11 mouse cellular contexts compared by ENCODE assay signal in the genomic region with DNA sequence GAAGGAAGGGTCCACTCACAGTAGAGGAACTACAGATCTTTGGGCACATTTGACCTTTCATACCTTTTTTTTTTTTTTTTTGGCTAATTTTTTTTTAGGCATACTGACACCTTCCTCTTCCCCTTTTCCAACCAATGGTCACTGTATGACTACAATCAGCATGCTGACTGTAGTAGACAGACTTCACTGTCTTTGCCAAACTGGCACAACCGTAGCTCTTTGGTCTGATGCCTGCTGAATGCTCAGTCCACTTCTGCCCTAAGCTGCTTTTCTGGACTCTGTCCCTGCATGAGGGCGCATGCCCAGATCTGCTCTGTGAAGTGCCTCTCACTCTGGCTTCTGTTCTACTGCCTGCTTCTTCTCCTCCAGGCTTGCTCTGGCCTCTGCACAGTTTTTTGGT. TPM values are rescaled to one million over a fixed set of nuclear protein-coding genes. Genes with fewer than 3 reads are reported as not detected.
DNase-seq lines count a peak whose midpoint lies in the region; ATAC-seq and TF ChIP-seq lines count a peak whose summit lies in the region.
"Had no signal": no experiment of that assay in that cellular context is flagged by ENCODE, and none has a peak within 500 bp of the region (broad histone marks: within the 10 kb centered on the region; RNA-seq: fewer than 3 reads in every experiment).

No protein-coding gene starts in this region.

- H3K4me2 ChIP-seq in midbrain, postnatal 0 days (ENCODE audit: low read depth, low read length, poor library complexity, severe bottlenecking) = no peak overlapping the region
- H3K4me2 ChIP-seq: limb, embryonic 15.5 days; midbrain, embryonic 11.5 days had no signal

- ATAC-seq in midbrain, postnatal 0 days (ENCODE audit: low FRiP score) = peak; percentile 69; the same call in 1 of the 2 replicates
- ATAC-seq: inflammation-experienced regulatory T-cells, adult 6 months had no signal

- H3K9ac ChIP-seq in midbrain, postnatal 0 days (replicated peaks; ENCODE audit: low read length, poor library complexity, severe bottlenecking) = no peak overlapping the region
- H3K9ac ChIP-seq: limb, embryonic 15.5 days had no signal

- DNase-seq in gastrocnemius, adult 2 months = peak; percentile 82
- no peak for DNase-seq in gastrocnemius, postnatal 4 days (ENCODE audit: low spot score in 2 of 2)
- peak; percentile 84 for DNase-seq in midbrain, postnatal 0 days (ENCODE audit: low spot score)
- no peak for DNase-seq in midbrain, embryonic 10.5 days (ENCODE audit: low spot score)
- DNase-seq in cerebellum, postnatal 25 days = peak; percentile 78 to 88
- peak; percentile 32 to 72 for DNase-seq in layer of hippocampus, postnatal 14 days (ENCODE audit: low spot score in 2 of 2)
- no peak for DNase-seq in lung, postnatal 36 days
- DNase-seq in retina, embryonic 14.5 days (ENCODE audit: low spot score) = no peak

- no peaks in the 10 kb centered on the region for H3K9me3 ChIP-seq in midbrain, postnatal 0 days (ENCODE audit: low read length)
- H3K9me3 ChIP-seq in midbrain, embryonic 10.5 days (replicated peaks) = no peaks in the 10 kb centered on the region
- H3K9me3 ChIP-seq: limb, embryonic 15.5 days had no signal

- intact Hi-C loops in gastrocnemius, adult 2 months (cut with DNase I) = no loop called here

- no peaks in the 10 kb centered on the region for H3K27me3 ChIP-seq in midbrain, postnatal 0 days (ENCODE audit: insufficient read depth, low read length)
- H3K27me3 ChIP-seq in midbrain, embryonic 10.5 days (ENCODE audit: low read depth, poor library complexity, severe bottlenecking) = no peaks in the 10 kb centered on the region
- H3K27me3 ChIP-seq: limb, embryonic 15.5 days had no signal

- H3K36me3 ChIP-seq in midbrain, postnatal 0 days (ENCODE audit: insufficient read depth, low read length) = 0 out of 2 replicates have a peak, but pooled peaks cover 4% of the 10 kb centered on the region
- H3K36me3 ChIP-seq in midbrain, embryonic 10.5 days = no peaks in the 10 kb centered on the region
- H3K36me3 ChIP-seq: limb, embryonic 15.5 days had no signal

- no peak for TF ChIP-seq CTCF in gastrocnemius, adult 2 months (IDR thresholded peaks at IDR 0.05)
- TF ChIP-seq CTCF in midbrain, postnatal 0 days (IDR thresholded peaks at IDR 0.05) = no peak

- H3K4me3 ChIP-seq in gastrocnemius, adult 2 months = no peak overlapping the region
- no peak overlapping the region for H3K4me3 ChIP-seq in midbrain, postnatal 0 days (ENCODE audit: low read depth, low read length)
- H3K4me3 ChIP-seq in midbrain, embryonic 10.5 days = no peak overlapping the region
- H3K4me3 ChIP-seq: limb, embryonic 15.5 days had no signal

- 69% methylated on average over 2 of the region's 2 CpGs for WGBS in midbrain, postnatal 0 days
- WGBS in midbrain, embryonic 10.5 days = 91% methylated on average over 2 of the region's 2 CpGs

- peak overlapping the region; percentile 98 for H3K27ac ChIP-seq in gastrocnemius, adult 2 months
- no peak overlapping the region for H3K27ac ChIP-seq in midbrain, postnatal 0 days (ENCODE audit: low read depth, low read length)
- H3K27ac ChIP-seq in midbrain, embryonic 10.5 days (replicated peaks) = no peak overlapping the region
- H3K27ac ChIP-seq: limb, embryonic 15.5 days had no signal

- H3K4me1 ChIP-seq in midbrain, postnatal 0 days (ENCODE audit: insufficient read depth, low read length) = no peaks in the 10 kb centered on the region
- no peaks in the 10 kb centered on the region for H3K4me1 ChIP-seq in midbrain, embryonic 10.5 days
- H3K4me1 ChIP-seq: limb, embryonic 15.5 days had no signal

RNA-seq across cellular contexts. Expression of a gene that starts 6.9 kb away (rescaled TPM):
- total RNA-seq in gastrocnemius, adult 2 months (2021) = 100 to 1,000 TPM in 1 of 2 experiments, 10 to 100 TPM in 1; 75.0 to 118 TPM
- total RNA-seq in gastrocnemius, postnatal 4 days (2021) = 10 to 100 TPM; 21.6 to 25.0 TPM
- total RNA-seq in midbrain, postnatal 0 days (2014; rRNA removed) = 14.8 and 15.2 TPM in 2 replicates
- polyA plus RNA-seq in midbrain, postnatal 0 days (2015; fragmentation: Nextera tagmentation; extraction: Ambion mirVana) = 14.4 and 14.9 TPM in 2 replicates
- polyA plus RNA-seq in midbrain, embryonic 10.5 days (2016; fragmentation: Nextera tagmentation; extraction: Ambion mirVana) = 2.2 and 3.5 TPM in 2 replicates
- total RNA-seq in layer of hippocampus, postnatal 14 days (2021) = 1 to 10 TPM; 5.9 to 9.1 TPM

Comparison
In these comparisons a context has a peak if more than half of its experiments do, and no peak if none do; other contexts are left out.
1. DNase-seq: peak in gastrocnemius, adult 2 months (single experiment), midbrain, postnatal 0 days (single experiment), cerebellum, postnatal 25 days (2 of 2) and layer of hippocampus, postnatal 14 days (2 of 2); none in gastrocnemius, postnatal 4 days (0 of 2), midbrain, embryonic 10.5 days (single experiment), lung, postnatal 36 days (single experiment) and retina, embryonic 14.5 days (single experiment).